Mouse (Mus musculus): Measurements from ENCODE around the gene Cnp.
"Not testable (repeated sequence)": the region's sequence is repeated elsewhere in the genome, so short reads cannot be mapped to it uniquely, and the experiment has no call there.

Gene Cnp

DNA sequence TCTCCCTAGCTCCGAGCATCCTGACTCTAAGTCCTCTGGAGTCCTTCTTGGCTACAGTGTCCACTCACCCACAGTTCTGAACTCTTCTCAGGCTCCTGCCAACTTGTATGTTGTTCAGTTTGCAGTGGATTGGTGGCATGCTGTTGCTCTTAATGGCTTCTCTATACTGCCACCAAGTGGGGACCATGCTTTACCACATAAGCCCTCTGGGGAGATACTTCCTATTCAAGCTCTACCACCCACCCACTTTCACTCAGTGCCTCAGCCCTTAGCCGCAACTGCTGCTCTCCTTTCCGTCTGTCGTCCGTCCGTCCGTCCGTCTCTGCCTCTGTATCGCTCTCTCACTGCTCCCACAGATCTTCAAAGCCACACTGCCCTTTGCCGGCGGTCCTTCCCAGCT lies 19.1 kb upstream of the Cnp start:
- peak; percentile 31 for DNase-seq (ENCODE audit: low spot score)

DNA sequence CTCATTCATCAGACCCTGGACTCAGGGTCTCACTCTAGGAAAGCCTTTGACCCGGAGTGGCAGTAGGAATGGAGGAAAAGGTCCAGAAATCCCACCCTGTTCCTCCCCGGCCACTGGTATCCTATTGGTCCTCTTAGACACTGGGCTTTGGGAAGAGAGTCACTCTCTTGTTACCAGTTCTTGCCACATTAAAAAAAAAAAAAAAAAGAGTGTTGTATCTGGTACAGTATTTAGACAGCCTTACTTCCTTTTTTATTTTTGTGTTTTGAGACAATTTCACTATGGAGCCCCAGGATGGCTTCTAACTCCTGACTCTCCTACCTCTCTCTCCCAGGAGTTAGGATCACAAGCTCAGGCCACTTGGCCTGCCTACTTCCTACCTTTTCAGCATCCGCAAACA lies 17.1 kb upstream of the Cnp start:
- DNase-seq (ENCODE audit: low spot score): no peak

GRCm38 (mm10) chr11:100559476-100559875 lies 15.2 kb upstream of the Cnp start:
- no peak for DNase-seq (ENCODE audit: low spot score)

- DNase-seq (ENCODE audit: low spot score): no peak
Measured at GRCm38 (mm10) chr11:100561748-100562147, 13.0 kb upstream of the Cnp start.

DNA sequence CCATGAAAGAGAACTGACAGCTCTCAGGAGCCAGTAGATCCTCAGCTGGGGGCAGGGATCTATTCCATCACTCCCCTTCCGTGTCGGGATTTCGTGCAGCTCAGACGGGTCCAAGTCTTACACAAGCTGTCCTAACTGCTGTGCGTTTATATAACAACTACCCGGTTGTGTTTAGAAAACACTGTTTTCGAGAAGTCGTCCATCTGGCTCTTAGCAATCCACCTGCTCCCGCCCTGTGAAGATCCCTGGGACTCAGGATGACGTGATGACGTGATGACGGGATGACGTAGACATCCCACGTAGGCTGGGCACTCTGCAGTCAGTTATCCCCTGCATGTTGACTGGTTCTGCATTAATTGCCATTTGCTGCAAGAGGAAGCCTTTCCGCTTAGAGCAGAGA lies 10.4 kb upstream of the Cnp start:
- no peak for DNase-seq (ENCODE audit: low spot score)

DNA sequence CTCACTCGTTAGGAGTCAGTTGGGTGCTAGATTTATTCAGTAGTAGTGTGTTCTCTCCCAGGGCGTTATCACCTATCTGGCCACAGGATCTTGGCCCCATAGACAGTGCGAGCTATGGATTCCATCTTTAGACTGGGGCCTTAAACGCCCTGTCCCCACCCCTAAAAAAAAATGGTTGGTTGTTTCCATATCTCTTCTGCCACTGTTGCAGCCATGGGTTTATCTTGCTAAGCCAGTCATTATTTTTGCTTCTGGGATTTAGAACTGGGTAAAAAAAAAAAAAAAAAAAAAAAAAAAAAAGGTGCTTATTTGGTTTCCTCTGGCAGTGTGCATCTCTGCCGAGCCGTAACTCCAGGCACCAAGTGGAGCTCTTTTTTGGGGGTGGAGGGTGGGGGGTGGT lies 10.0 kb upstream of the Cnp start:
- no peak for DNase-seq (ENCODE audit: low spot score)

DNA sequence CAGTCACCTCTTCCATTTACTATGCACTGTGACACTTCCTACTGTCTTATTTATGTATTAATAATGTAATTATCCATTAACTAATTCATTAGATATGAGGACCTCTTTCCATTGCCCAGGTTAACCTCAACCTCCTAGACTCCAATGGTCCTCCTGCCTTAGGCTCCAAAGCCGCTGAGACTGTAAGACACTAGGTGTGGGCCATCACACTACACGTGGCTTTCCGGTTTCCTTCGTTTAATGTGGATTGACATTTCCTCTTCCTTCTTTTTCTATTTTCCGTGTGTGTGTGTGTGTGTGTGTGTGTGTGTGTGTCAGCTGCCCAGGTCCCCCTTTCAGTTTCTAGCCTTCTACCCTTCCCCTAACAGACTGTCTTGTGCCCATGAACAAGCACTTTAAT lies 7.5 kb upstream of the Cnp start:
- DNase-seq (ENCODE audit: low spot score): no peak

DNA sequence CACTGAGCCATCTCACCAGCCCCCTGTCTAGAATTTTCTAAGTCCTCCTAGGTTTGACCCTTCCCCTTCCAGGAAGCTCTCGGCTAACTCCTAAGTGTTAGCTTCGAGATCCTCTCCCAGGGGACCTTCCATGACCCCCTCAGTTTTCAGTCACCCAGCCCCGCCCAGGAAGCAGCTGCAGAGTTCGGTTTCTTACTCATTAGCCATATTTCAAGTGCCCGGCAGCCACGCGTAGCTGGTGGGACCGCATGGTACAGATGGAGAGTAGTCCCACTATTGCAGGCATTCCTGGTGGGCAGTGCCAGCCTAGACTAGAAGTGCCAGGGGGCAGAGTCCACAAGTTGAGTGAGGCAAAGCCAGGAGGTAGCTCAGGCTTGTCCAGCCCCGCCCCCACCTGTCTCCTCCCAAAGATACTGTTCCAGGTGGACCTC lies 6.9 kb upstream of the Cnp start:
- DNase-seq (ENCODE audit: low spot score): no peak

DNA sequence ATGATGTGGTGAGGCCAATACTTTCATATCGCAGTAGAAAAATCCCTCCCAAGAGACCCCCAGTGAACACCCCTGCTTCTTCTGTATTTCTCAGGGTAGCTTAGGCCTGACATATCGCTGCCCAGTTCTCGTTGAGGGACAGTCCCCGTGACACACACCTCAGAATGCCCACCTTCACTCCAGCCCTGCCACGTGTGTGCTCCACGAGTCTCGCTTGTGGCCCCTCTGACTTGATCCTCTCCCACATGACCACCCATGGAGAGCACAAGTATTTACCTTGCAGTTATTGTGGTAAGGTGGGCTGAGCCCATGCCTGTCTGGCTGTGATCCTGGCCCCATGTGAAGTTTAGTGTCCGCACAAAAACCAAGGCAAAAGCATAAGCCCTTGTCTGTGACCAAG lies 6.0 kb upstream of the Cnp start:
- DNase-seq (ENCODE audit: low spot score): no peak

DNA sequence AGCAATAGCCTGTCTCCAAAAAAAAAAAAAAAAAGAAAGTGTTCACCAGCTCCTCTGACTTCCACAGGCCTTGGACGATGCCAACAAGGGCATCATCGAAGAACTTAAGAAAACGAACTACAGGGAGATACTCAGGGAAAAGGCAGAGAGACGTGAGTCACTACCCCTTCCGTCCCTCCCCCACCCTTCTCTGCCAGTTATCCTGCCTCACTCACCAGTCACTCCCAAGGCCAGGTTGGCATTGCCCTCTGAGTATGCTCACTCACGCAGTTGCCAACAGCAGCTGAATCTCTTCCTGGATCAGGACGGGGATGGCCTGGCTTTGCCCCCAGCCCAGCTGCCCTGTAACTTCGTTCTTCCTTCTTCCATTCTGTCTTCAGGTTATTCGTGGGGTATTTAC lies 4.9 kb upstream of the Cnp start:
- DNase-seq (ENCODE audit: low spot score): no peak

DNA sequence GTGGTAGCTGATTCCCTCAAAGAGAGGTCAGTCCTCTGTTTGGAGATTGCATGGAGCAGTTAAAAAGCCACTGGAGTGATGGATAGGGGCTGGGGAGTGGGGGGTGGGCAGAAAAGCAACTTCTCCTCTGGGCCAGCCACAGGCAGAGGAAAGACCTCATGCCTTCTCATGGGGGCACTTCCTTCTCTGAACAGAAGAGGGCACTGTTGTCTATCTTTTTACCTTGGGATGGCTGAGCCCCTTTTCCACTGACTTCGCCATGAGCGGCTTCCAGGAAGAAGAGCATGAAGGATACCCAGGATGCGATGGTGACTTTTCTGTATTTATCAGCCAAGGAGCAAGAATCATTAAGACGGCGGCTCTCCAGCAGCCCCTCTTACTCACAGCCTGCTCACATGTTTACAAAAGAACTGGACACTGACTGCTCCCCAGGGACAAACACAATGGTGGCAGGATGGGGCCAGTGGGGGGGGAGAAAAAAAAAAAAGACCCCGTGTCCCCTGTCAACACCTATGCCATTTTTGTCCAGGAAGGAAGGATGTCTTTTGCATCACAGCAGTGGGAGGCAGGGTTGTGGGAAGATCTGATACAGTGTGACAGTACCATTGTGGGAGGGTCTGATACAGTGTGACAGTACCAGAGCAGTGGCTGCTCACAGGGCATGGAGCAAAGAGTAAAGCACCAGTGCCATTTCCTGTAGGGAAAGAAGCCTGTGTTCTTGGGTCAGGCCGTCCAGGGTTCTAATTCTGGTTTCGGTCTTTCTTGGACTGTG lies 4.1 kb upstream of the Cnp start:
- peak; percentile 42 for DNase-seq (ENCODE audit: low spot score)

DNA sequence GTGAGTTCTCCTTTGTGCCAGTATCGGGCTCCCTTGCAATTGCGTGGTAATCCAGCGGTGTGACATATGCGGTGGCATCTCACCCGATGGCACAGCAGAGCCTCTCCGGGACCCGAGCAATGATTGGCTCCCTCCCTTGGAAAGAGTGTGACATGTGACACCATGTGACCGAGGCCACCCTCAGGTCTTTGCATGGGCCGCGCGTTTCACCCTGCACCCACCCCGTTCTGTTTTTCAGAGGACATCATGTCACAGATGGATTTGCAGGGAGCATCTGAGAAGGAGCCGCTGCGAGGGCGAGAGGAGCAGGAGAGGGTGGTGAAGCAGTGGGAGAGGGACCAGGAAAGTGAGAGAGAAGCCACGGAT lies 3.5 kb upstream of the Cnp start:
- DNase-seq (ENCODE audit: low spot score): no peak

DNA sequence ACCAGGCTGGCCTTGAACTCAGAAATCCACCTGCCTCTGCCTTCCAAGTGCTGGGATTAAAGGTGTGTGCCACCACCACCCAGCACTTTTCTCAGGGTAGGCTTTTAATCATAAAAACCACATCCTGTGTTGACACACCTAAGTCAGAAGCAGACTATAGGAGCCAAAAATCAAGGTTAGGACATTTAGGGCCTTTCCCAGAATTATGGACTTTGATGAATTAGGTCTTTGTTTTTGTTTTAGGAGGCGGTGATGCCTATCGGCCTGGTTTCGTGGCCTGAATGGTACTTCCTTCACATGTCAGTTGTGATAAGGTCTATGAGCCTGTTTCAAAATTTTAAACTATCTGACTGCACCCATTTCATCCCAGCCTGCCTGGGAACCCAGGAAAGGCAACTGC lies 516 bp upstream of the Cnp start:
- no peak for DNase-seq (ENCODE audit: low spot score)

DNA sequence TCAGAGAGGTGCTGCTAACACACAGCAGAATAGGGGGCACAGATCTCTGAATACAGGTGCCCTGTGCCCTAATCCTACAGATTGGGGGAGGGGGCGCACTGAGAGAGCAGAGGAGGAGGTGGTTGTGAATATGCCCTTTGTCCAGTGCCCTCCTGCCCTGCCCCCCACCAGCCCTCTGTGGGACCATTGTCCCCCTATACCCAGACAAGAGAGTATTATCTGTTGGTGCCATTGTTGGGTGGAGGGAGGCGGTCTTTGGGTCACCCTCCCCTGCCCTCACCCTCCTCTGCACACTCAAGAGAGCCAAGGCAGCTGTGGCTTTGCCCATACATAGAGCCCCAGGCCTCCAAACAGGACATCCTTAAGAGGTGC lies 766 bp downstream of the Cnp start:
- DNase-seq (ENCODE audit: low spot score): no peak

GRCm38 (mm10) chr11:100576256-100576655 lies 1.6 kb downstream of the Cnp start:
- no peak for DNase-seq (ENCODE audit: low spot score)

GRCm38 (mm10) chr11:100577852-100578599 lies 3.3 kb downstream of the Cnp start:
- DNase-seq (ENCODE audit: low spot score): no peak

GRCm38 (mm10) chr11:100579116-100579799 lies 4.6 kb downstream of the Cnp start:
- DNase-seq (ENCODE audit: low spot score): no peak

- DNase-seq (ENCODE audit: low spot score): no peak
Measured at GRCm38 (mm10) chr11:100580275-100580674, 5.6 kb downstream of the Cnp start.

DNA sequence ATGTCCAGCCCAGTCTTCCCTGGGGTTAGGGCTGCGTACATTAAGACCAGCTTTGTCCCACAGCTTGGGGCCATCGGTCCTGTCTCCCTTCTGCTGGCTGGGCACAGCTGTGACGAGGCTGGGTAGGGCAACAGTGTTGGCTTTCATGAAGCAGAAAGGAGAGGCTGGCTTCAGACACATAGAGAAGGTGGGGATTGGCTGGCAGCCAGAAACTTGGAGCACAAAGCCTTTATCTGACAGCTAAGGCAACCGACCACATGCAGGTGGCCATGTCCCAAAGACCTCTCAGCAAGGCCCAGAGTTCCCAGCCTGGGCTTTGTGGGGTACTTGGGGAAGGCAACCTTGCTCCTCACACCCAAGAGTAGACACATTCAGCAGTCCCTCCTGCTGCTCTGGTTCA lies 7.1 kb downstream of the Cnp start:
- DNase-seq (ENCODE audit: low spot score): no peak

- DNase-seq (ENCODE audit: low spot score): not testable (repeated sequence)
Measured at GRCm38 (mm10) chr11:100582413-100582812, 7.7 kb downstream of the Cnp start.

DNA sequence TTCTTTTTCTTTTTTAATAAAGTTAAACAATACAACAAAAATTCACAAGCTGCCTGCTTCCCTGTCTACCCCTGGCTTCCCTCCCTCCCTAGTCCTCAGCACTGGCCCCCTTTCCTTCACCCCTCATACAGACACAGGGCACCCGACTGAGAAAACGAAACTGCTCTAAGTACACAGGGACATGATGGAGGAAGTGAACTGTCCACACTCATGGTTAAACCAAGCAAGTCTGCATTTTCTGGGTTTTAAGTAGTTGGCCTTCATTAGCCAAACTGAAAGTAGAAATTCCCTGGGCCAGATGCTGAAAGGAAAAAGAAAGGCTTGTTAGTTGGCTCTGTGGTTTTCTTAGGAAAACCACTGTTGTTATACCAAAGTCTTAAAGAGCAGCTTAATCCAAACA lies 8.1 kb downstream of the Cnp start:
- DNase-seq (ENCODE audit: low spot score): no peak

- no peak for DNase-seq (ENCODE audit: low spot score)
Measured at GRCm38 (mm10) chr11:100584561-100584961, 9.9 kb downstream of the Cnp start.

DNA sequence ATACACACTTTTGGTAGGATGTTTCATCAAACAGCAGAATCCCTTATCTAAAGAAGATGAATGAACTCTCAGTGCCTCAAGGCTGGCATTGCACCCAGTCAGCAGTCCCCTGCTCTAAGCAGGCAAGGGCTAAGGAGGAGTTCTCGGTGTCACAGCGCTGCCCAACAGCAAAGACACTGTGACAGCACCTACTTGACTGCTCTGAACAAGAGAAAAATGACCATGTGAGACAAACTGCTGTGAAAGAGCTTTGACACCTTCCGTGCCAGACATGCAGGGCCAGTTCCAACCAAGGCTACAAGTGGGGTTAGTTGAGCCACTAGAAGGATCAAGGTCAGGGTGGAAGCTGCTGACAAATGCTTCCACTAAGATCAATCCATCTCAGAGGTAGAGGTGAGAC lies 10.4 kb downstream of the Cnp start:
- no peak for DNase-seq (ENCODE audit: low spot score)

All from spleen, adult 12 weeks (tissue).